Comparison of ENCODE assay signal across 9 mouse cellular contexts in genomic region chr3:94601959-94602358, GRCm38 (mm10). TPM values are rescaled to one million over a fixed set of nuclear protein-coding genes. Genes with fewer than 3 reads are reported as not detected.
A peak's percentile ranks its signal among the peaks of the same experiment; 100 is the strongest.
DNase-seq lines count a peak whose midpoint lies in the region; ATAC-seq and TF ChIP-seq lines count a peak whose summit lies in the region.
"Had no signal": no experiment of that assay in that cellular context is flagged by ENCODE, and none has a peak within 500 bp of the region (broad histone marks: within the 10 kb centered on the region; RNA-seq: fewer than 3 reads in every experiment).

No protein-coding gene starts in this region.

- TF ChIP-seq CTCF in liver, postnatal 0 days (IDR thresholded peaks at IDR 0.05; ENCODE audit: low read depth): peak; percentile 81

- H3K9ac ChIP-seq in hindbrain, embryonic 15.5 days: no peak overlapping the region
- no peak overlapping the region for H3K9ac ChIP-seq in liver, postnatal 0 days (replicated peaks)

- no peak overlapping the region for H3K4me3 ChIP-seq in hindbrain, embryonic 15.5 days
- H3K4me3 ChIP-seq in liver, postnatal 0 days (ENCODE audit: low read depth, low read length): no peak overlapping the region

- TF ChIP-seq EP300 in liver, postnatal 0 days (IDR thresholded peaks at IDR 0.05; ENCODE audit: low read depth): no peak

- H3K27me3 ChIP-seq in hindbrain, embryonic 15.5 days: no peaks in the 10 kb centered on the region
- H3K27me3 ChIP-seq in liver, postnatal 0 days (ENCODE audit: insufficient read depth, low read length): no peaks in the 10 kb centered on the region

- H3K36me3 ChIP-seq in hindbrain, embryonic 15.5 days: no peaks in the 10 kb centered on the region
- no peaks in the 10 kb centered on the region for H3K36me3 ChIP-seq in liver, postnatal 0 days (replicated peaks; ENCODE audit: insufficient read depth, low read length)

- WGBS in hindbrain, embryonic 15.5 days: 1% methylated on average over 4 of the region's 4 CpGs
- 0% methylated on average over 4 of the region's 4 CpGs for WGBS in liver, postnatal 0 days (ENCODE audit: insufficient replicate concordance)

- no peaks in the 10 kb centered on the region for H3K4me1 ChIP-seq in hindbrain, embryonic 15.5 days (replicated peaks)
- H3K4me1 ChIP-seq in liver, postnatal 0 days (ENCODE audit: insufficient read depth): no peaks in the 10 kb centered on the region

- H3K4me2 ChIP-seq in hindbrain, embryonic 15.5 days: no peak overlapping the region
- no peak overlapping the region for H3K4me2 ChIP-seq in liver, postnatal 0 days (ENCODE audit: low read depth, low read length)

- H3K9me3 ChIP-seq in hindbrain, embryonic 15.5 days: no peaks in the 10 kb centered on the region
- H3K9me3 ChIP-seq in liver, postnatal 0 days (ENCODE audit: low read length): no peaks in the 10 kb centered on the region

- no peak overlapping the region for H3K27ac ChIP-seq in hindbrain, embryonic 15.5 days (replicated peaks)
- H3K27ac ChIP-seq in liver, postnatal 0 days (ENCODE audit: low read depth): no peak overlapping the region

- ATAC-seq in hindbrain, embryonic 15.5 days (ENCODE audit: low FRiP score, low read depth): peak; percentile 19; the same call in 1 of the 2 replicates
- peak; percentile 10; the same call in 1 of the 2 replicates for ATAC-seq in liver, postnatal 0 days

- peak; percentile 46 to 80 for DNase-seq in adrenal gland, adult (ENCODE audit: inconsistent age in 2 of 2, low spot score in 1 of 2)
- no peak for DNase-seq in adrenal gland, adult 8-10 months
- peak; percentile 71 for DNase-seq in urinary bladder, postnatal 14 days (ENCODE audit: low spot score)
- DNase-seq in urinary bladder, adult 2 months (ENCODE audit: low spot score): no peak
- peak; percentile 33 for DNase-seq in embryo, embryonic 9.5 days (ENCODE audit: extremely low spot score)
- peak; percentile 65 for DNase-seq in liver, postnatal 0 days
- peak; percentile 80 for DNase-seq in retina, embryonic 14.5 days (ENCODE audit: low spot score)

RNA-seq across cellular contexts. Expression of gene Snx27, which starts 19.4 kb away (rescaled TPM):
- 10 to 100 TPM; 47.4 to 56.8 (median 54.8) TPM for total RNA-seq in adrenal gland, adult 8-10 months (2022)
- polyA plus RNA-seq in urinary bladder, adult 2 months (2012; rRNA removed): 20.6 and 22.3 TPM in 2 replicates
- polyA plus RNA-seq in hindbrain, embryonic 15.5 days (2015; fragmentation: Nextera tagmentation; extraction: Ambion mirVana): 95.4 and 100 TPM in 2 replicates
- 9.9 and 10.1 TPM in 2 replicates for polyA plus RNA-seq in liver, postnatal 0 days (2015; fragmentation: Nextera tagmentation; extraction: Ambion mirVana)

RNA-seq across cellular contexts. Expression of gene Gm10972, which starts 41.0 kb away (rescaled TPM):
- not detected for total RNA-seq in adrenal gland, adult 8-10 months (2022)
- not detected in 2 replicates for polyA plus RNA-seq in urinary bladder, adult 2 months (2012; rRNA removed)
- not detected in 2 replicates for polyA plus RNA-seq in hindbrain, embryonic 15.5 days (2015; fragmentation: Nextera tagmentation; extraction: Ambion mirVana)
- not detected in 2 replicates for polyA plus RNA-seq in liver, postnatal 0 days (2015; fragmentation: Nextera tagmentation; extraction: Ambion mirVana)
- polyA plus RNA-seq: heart, embryonic 14.5 days had no signal

RNA-seq across cellular contexts. Expression of gene Tuft1, which starts 56.7 kb away (rescaled TPM):
- total RNA-seq in adrenal gland, adult 8-10 months (2022): 10 to 100 TPM; 14.5 to 18.2 (median 16.9) TPM
- 17.0 and 18.9 TPM in 2 replicates for polyA plus RNA-seq in urinary bladder, adult 2 months (2012; rRNA removed)
- 6.5 and 8.0 TPM in 2 replicates for polyA plus RNA-seq in hindbrain, embryonic 15.5 days (2015; fragmentation: Nextera tagmentation; extraction: Ambion mirVana)
- 7.5 and 8.1 TPM in 2 replicates for polyA plus RNA-seq in liver, postnatal 0 days (2015; fragmentation: Nextera tagmentation; extraction: Ambion mirVana)

Comparison
In these comparisons a context has a peak if more than half of its experiments do, and no peak if none do; other contexts are left out.
1. DNase-seq: peak in adrenal gland, adult (2 of 2), urinary bladder, postnatal 14 days (single experiment), embryo, embryonic 9.5 days (single experiment), liver, postnatal 0 days (single experiment) and retina, embryonic 14.5 days (single experiment); none in adrenal gland, adult 8-10 months (single experiment) and urinary bladder, adult 2 months (single experiment).